Mouse (Mus musculus) spleen, adult 2 months (tissue): Measurements from ENCODE around the gene Gm17387. TPM values are rescaled to one million over a fixed set of nuclear protein-coding genes. Genes with fewer than 3 reads are reported as not detected.

ENCODE experiments used
- DNase-seq, 2 experiments: peaks; one replicate each; pipeline versions ENCODE4 v3.0.0 to v3.0.0-alpha.2; 2012 to 2021; ENCODE audit warnings: low spot score in 2 of 2, low read depth in 1 of 2
- H3K27ac ChIP-seq: fragments of 200-500 bp; 2 replicates; pipeline ENCODE4 v1.5.1; 2012; ENCODE audit warnings: low read length, inconsistent platforms; ENCODE audit not compliant: insufficient read depth
- H3K27me3 ChIP-seq: fragments of 200-500 bp; 2 replicates; pipeline ENCODE4 v1.6.1; 2012; ENCODE audit warnings: mild to moderate bottlenecking, moderate library complexity, low read length, inconsistent platforms; ENCODE audit not compliant: control insufficient read depth, insufficient read depth
- H3K36me3 ChIP-seq: fragments of 200-500 bp; 2 replicates; pipeline ENCODE4 v1.6.1; 2012; ENCODE audit warnings: mild to moderate bottlenecking, low read length, inconsistent platforms; ENCODE audit not compliant: control insufficient read depth, insufficient read depth
- H3K4me1 ChIP-seq: fragments of 200-500 bp; 2 replicates; pipeline ENCODE4 v1.6.1; 2011; ENCODE audit warnings: inconsistent platforms; ENCODE audit not compliant: control insufficient read depth, insufficient read depth, insufficient read length
- H3K4me3 ChIP-seq: fragments of 200-500 bp; 2 replicates; pipeline ENCODE4 v1.5.1; 2011; ENCODE audit warnings: mild to moderate bottlenecking, inconsistent platforms; ENCODE audit not compliant: insufficient read depth, insufficient read length; ENCODE audit errors: extremely low read depth
- CTCF ChIP-seq: fragments of 200-500 bp; IDR thresholded peaks from 2 replicates; pipeline ENCODE4 v1.5.1; 2011; ENCODE audit warnings: mild to moderate bottlenecking, inconsistent platforms; ENCODE audit not compliant: insufficient read depth, insufficient read length, insufficient replicate concordance; ENCODE audit errors: extremely low read depth
- POLR2A ChIP-seq: fragments of 200-500 bp; IDR thresholded peaks from 2 replicates; pipeline ENCODE4 v1.6.1; 2011; ENCODE audit warnings: low read depth, low read length, inconsistent platforms
- WGBS: fragments of 180-500 bp; shearing (Covaris S2); methylation state at CpG from one replicate; pipeline ENCODE4 v1.1.7; 2018; 5-methylcytosine and 5-hydroxymethylcytosine counted together
- polyA plus RNA-seq: library from polyadenylated mRNA; depleted of rRNA; stranded (reverse); fragments of >200 nt; gene quantifications from 2 replicates; pipeline ENCODE4 v1.2.3, GENCODE M21; 2012; rRNA removed

Gm17387 gene
- polyA plus RNA-seq, result not detected in 2 replicates

- TF ChIP-seq POLR2A (no peak), CTCF (no peak)
- H3K27me3 ChIP-seq, result no peaks in the 10 kb centered on the region
- no peaks in the 10 kb centered on the region for H3K36me3 ChIP-seq
- no peaks in the 10 kb centered on the region for H3K4me1 ChIP-seq
- WGBS, result 97% methylated on average over 2 of the region's 2 CpGs
- no peak for DNase-seq
- H3K4me3 ChIP-seq, result no peak within 1 kb of the TSS
- no peak within 1 kb of the TSS for H3K27ac ChIP-seq
Measured at GRCm38 (mm10) chr7:141028831-141029230, at the start of gene Gm17387. Gene Gm17387 (plus strand): TSS chr7:141029131.

- H3K4me1 ChIP-seq, result no peaks in the 10 kb centered on the region; the same call in 1 of the 2 replicates
- DNase-seq, result no peak
- H3K36me3 ChIP-seq, result no peaks in the 10 kb centered on the region
- H3K27ac ChIP-seq, result no peak overlapping the region
- H3K27me3 ChIP-seq, result no peaks in the 10 kb centered on the region
- 33% methylated on average over 8 of the region's 8 CpGs for WGBS
- H3K4me3 ChIP-seq, result no peak overlapping the region
- TF ChIP-seq POLR2A, result no peak
- TF ChIP-seq CTCF, result no peak
Measured at GRCm38 (mm10) chr7:140981704-140982103, 47.2 kb upstream of the Gm17387 start.

- Histone ChIP-seq H3K4me3 (no peak overlapping the region), H3K27me3 (no peaks in the 10 kb centered on the region), H3K36me3 (no peaks in the 10 kb centered on the region), H3K4me1 (no peaks in the 10 kb centered on the region; the same call in 1 of the 2 replicates), H3K27ac (no peak overlapping the region)
- 74% methylated on average over 7 of the region's 7 CpGs for WGBS
- TF ChIP-seq POLR2A, result no peak
- no peak for TF ChIP-seq CTCF
- no peak for DNase-seq
Measured at GRCm38 (mm10) chr7:140982971-140983370, 46.0 kb upstream of the Gm17387 start.

GRCm38 (mm10) chr7:140987182-140988138 lies 41.5 kb upstream of the Gm17387 start:
- no peaks in the 10 kb centered on the region for H3K36me3 ChIP-seq
- H3K27ac ChIP-seq, result no peak overlapping the region
- no peaks in the 10 kb centered on the region for H3K27me3 ChIP-seq
- WGBS, result 49% methylated on average over 17 of the region's 17 CpGs
- no peak for DNase-seq
- peaks cover 4% of the 10 kb centered on the region; the same call in 1 of the 2 replicates for H3K4me1 ChIP-seq
- TF ChIP-seq CTCF (no peak), POLR2A (no peak)
- H3K4me3 ChIP-seq, result no peak overlapping the region

GRCm38 (mm10) chr7:140989022-140989421 lies 39.9 kb upstream of the Gm17387 start:
- Histone ChIP-seq H3K4me1 (peaks cover 4% of the 10 kb centered on the region; the same call in 1 of the 2 replicates), H3K36me3 (no peaks in the 10 kb centered on the region), H3K27me3 (no peaks in the 10 kb centered on the region), H3K27ac (no peak overlapping the region), H3K4me3 (no peak overlapping the region)
- TF ChIP-seq CTCF, result no peak
- TF ChIP-seq POLR2A, result no peak
- no peak for DNase-seq
- 85% methylated on average over 4 of the region's 4 CpGs for whole genome bisulfite sequencing

- no peaks in the 10 kb centered on the region for H3K36me3 ChIP-seq
- H3K4me3 ChIP-seq, result no peak overlapping the region
- 34% methylated on average over 6 of the region's 6 CpGs for WGBS
- H3K4me1 ChIP-seq, result peaks cover 4% of the 10 kb centered on the region; the same call in 1 of the 2 replicates
- no peaks in the 10 kb centered on the region for H3K27me3 ChIP-seq
- H3K27ac ChIP-seq, result no peak overlapping the region
- DNase-seq, result no peak
- TF ChIP-seq POLR2A (no peak), CTCF (no peak)
Measured at GRCm38 (mm10) chr7:140990185-140990584, 38.7 kb upstream of the Gm17387 start.
